Mouse (Mus musculus) olfactory bulb, adult 2 months (tissue): ENCODE data around the gene Apc2.

Source experiments
- CTCF ChIP-seq: fragments of 200-500 bp; IDR thresholded peaks from 2 replicates; pipeline ENCODE4 v1.5.1; 2012; ENCODE audit warnings: low read depth, mild to moderate bottlenecking, low read length, moderate library complexity; ENCODE audit not compliant: insufficient read depth
- POLR2A ChIP-seq: fragments of 200-500 bp; IDR thresholded peaks from 2 replicates; pipeline ENCODE4 v1.6.1; 2012; ENCODE audit warnings: mild to moderate bottlenecking, low read depth, low read length, moderate library complexity; ENCODE audit not compliant: insufficient read depth

DNA sequence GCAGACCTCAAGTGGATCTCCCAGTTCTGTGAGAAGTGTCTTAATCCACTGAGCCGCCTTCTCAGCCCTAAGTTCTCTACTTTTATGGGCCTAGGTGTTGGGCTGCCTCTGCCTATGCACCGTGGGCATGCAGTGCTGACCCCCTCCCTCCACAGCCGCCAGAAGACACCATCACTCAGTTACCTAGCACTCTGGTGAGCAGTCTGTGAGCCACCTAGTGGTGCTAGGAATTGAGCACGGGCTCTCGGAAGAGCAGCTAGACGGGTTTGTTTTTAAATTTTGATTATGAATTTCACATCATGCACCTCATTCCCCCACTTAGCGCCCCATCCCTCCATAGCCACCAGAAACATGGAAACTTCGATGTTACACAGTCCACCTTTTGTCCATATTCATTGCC, 7.1 kb upstream of the Apc2 start:
- TF ChIP-seq POLR2A (no peak), CTCF (no peak)
